Mouse (Mus musculus) forebrain, embryonic 11.5 days (tissue): Measurements from ENCODE around the gene Selenon. TPM values are rescaled to one million over a fixed set of nuclear protein-coding genes. Genes with fewer than 3 reads are reported as not detected.
A peak's percentile ranks its signal among the peaks of the same experiment; 100 is the strongest.

ENCODE experiments used
- ATAC-seq: fragments of 200-750 bp; cut with Nextera tagmentation; replicated peaks from 2 replicates; pipeline ENCODE4 v1.8.0; 2017; ENCODE audit warnings: moderate TSS enrichment; ENCODE audit not compliant: low FRiP score
- DNase-seq: peaks from one replicate; pipeline ENCODE4 v3.0.0-alpha.2; 2017; ENCODE audit warnings: low spot score
- H3K27ac ChIP-seq: fragments of 300-500 bp; sonication (generic); 2 replicates; pipeline ENCODE4 v1.5.1; 2014; ENCODE audit warnings: low read depth, low read length
- H3K27me3 ChIP-seq: fragments of 300-500 bp; sonication (generic); 2 replicates; pipeline ENCODE4 v1.6.1; 2014; ENCODE audit warnings: mild to moderate bottlenecking, low read length, mixed read lengths; ENCODE audit not compliant: control insufficient read depth, insufficient read depth
- H3K36me3 ChIP-seq: fragments of 300-500 bp; sonication (generic); 2 replicates; pipeline ENCODE4 v1.6.1; 2014; ENCODE audit warnings: mild to moderate bottlenecking, low read length, moderate library complexity, mixed read lengths; ENCODE audit not compliant: control insufficient read depth, insufficient read depth
- H3K4me1 ChIP-seq: fragments of 300-500 bp; sonication (generic); replicated peaks from 2 replicates; pipeline ENCODE4 v1.6.1; 2014; ENCODE audit warnings: low read length, mixed read lengths; ENCODE audit not compliant: control insufficient read depth, insufficient read depth
- H3K4me2 ChIP-seq: fragments of 300-500 bp; sonication (generic); 2 replicates; pipeline ENCODE4 v1.6.1; 2014; ENCODE audit warnings: low read depth, mild to moderate bottlenecking, low read length, moderate library complexity, mixed read lengths; ENCODE audit not compliant: severe bottlenecking
- H3K4me3 ChIP-seq: fragments of 300-500 bp; sonication (generic); 2 replicates; pipeline ENCODE4 v1.5.1; 2014; ENCODE audit warnings: low read depth, low read length
- H3K9ac ChIP-seq: fragments of 300-500 bp; sonication (generic); 2 replicates; pipeline ENCODE4 v1.6.1; 2014; ENCODE audit warnings: low read length
- H3K9me3 ChIP-seq: fragments of 300-500 bp; sonication (generic); 2 replicates; pipeline ENCODE4 v1.6.1; 2016; ENCODE audit warnings: low read length, mixed read lengths; ENCODE audit not compliant: control insufficient read depth
- WGBS: fragments of 180-500 bp; shearing (Covaris S2); extraction: QIAGEN DNeasy Blood & Tissue Kit; methylation state at CpG from one replicate; pipeline ENCODE4 v1.1.7; 2014; 5-methylcytosine and 5-hydroxymethylcytosine counted together
- polyA plus RNA-seq: library from polyadenylated mRNA; unstranded; fragments of >200 nt; fragmentation: Nextera tagmentation; extraction: Ambion mirVana; gene quantifications from 2 replicates; pipeline ENCODE4 v1.2.1, GENCODE M21; 2014

Selenon gene
- polyA plus RNA-seq, 1 experiment from 2014 or later = 38.5 TPM

DNA sequence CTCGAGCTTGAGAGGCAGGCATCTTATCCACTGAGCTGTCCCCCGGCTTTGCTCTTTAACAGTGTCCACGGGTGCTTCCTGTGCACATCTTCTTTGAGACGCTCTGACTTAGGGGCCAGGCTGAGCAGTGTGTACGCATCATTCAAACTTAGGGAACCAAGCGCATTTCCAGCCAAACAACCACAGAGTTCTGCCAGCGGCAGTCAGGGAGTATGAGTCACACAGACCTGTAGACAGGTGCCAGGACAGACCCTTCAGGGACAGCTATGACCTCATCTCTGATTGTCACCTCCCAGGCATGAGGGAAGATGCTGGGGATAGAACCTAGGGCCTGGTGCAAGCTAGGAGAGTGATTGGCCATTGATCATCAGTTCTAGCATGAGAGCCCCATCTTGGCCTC is 7.2 kb upstream of the Selenon start:
- Histone ChIP-seq H3K27ac (no peak overlapping the region), H3K36me3 (no peaks in the 10 kb centered on the region), H3K4me2 (no peak overlapping the region), H3K9ac (no peak overlapping the region), H3K4me3 (no peak overlapping the region), H3K27me3 (no peaks in the 10 kb centered on the region), H3K9me3 (no peaks in the 10 kb centered on the region), H3K4me1 (peaks cover 4% of the 10 kb centered on the region; the same call in 1 of the 2 replicates)
- DNase-seq = no peak
- no peak for ATAC-seq
- WGBS = 90% methylated on average over 7 of the region's 7 CpGs

- no peak overlapping the region for H3K9ac ChIP-seq
Observed at GRCm38 (mm10) chr4:134558570-134559113, 6.7 kb upstream of the Selenon start.

DNA sequence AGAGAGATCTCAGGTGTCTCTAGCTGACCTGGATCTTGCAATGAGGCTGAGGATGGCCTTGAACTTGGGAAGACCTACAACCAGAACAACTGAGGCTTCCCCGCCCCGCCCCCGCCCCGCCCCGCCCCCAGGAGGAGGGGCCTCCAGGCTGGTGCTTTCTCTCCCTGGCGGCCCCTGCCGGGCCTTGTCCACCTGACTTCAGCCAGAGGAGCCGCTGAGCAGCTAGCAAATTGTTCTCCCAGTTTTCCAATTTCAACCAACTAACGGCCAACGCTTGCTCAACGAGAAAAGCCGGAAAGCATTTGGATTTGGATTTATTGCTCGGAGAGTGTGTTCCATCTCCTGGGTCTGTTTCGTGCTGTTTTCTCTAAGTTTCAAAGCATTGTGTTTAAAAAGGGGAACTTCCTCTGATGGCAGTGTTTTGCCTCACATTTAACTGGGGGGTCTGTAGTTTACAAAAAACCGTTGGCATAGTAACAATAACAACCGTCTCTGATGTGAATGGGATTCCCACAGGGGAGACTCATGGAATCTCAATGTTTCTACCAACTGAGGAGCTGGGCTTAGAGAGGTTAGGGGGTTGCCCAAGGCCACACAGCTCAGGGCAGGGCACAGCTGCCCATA is 5.8 kb upstream of the Selenon start:
- no peak overlapping the region; the same call in 1 of the 2 replicates for H3K9ac ChIP-seq
- no peak overlapping the region for H3K4me3 ChIP-seq
- peak; percentile 68 for DNase-seq
- no peak overlapping the region for H3K4me2 ChIP-seq
- H3K36me3 ChIP-seq = no peaks in the 10 kb centered on the region
- no peak for ATAC-seq
- WGBS = 15% methylated on average over 16 of the region's 16 CpGs
- no peak overlapping the region for H3K27ac ChIP-seq
- peaks cover 4% of the 10 kb centered on the region; the same call in 1 of the 2 replicates for H3K4me1 ChIP-seq
- no peaks in the 10 kb centered on the region for H3K9me3 ChIP-seq
- no peaks in the 10 kb centered on the region for H3K27me3 ChIP-seq

More at GRCm38 (mm10) chr4:134558570-134559113, 6.7 kb upstream of the Selenon start:
- DNase-seq (no peak), ATAC-seq (no peak)
- Histone ChIP-seq H3K9me3 (no peaks in the 10 kb centered on the region), H3K4me3 (no peak overlapping the region), H3K4me2 (no peak overlapping the region), H3K4me1 (peaks cover 4% of the 10 kb centered on the region; the same call in 1 of the 2 replicates), H3K36me3 (no peaks in the 10 kb centered on the region), H3K27ac (no peak overlapping the region), H3K27me3 (no peaks in the 10 kb centered on the region)
- 64% methylated on average over 9 of the region's 9 CpGs for WGBS

DNA sequence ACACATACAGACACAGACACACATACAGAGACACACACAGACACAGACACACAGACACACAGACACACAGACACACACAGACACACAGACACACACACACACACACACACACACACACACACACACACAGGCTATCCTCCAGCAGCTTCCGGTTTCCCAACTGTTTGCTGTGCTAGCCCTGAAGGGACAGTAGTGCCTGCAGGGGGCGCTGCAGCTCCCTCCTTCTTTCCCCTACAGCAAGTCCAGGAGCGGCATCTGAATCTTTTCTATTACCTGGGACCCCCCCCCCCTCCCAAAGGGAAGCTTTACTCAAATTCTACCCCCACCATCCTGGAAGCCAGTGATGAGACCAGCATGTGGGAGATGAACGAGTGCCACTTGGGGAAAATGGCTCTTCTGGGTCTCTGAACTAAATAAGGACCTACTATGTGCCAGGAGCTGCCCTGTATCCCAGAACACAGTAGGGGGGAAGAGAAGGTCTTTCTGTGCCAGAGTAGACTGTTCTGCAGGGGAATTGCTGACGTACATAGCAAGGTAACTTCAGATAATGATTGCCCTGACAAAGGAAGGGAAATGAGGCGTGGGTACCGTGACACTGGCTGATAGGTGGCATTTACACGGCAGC is 4.1 kb upstream of the Selenon start:
- DNase-seq = peak; percentile 74
- no peak overlapping the region for H3K9ac ChIP-seq
- H3K27me3 ChIP-seq = no peaks in the 10 kb centered on the region
- no peaks in the 10 kb centered on the region for H3K9me3 ChIP-seq
- H3K4me2 ChIP-seq = no peak overlapping the region
- no peak for ATAC-seq
- no peaks in the 10 kb centered on the region for H3K36me3 ChIP-seq
- 69% methylated on average over 8 of the region's 8 CpGs for WGBS
- H3K4me1 ChIP-seq = peaks cover 8% of the 10 kb centered on the region
- no peak overlapping the region for H3K4me3 ChIP-seq
- H3K27ac ChIP-seq = no peak overlapping the region

GRCm38 (mm10) chr4:134553631-134554030 is 1.7 kb upstream of the Selenon start:
- 80% methylated on average over 1 of the region's 1 CpGs for WGBS
- Histone ChIP-seq H3K9ac (no peak overlapping the region), H3K4me2 (no peak overlapping the region), H3K4me1 (peaks cover 10% of the 10 kb centered on the region), H3K36me3 (peaks cover 9% of the 10 kb centered on the region), H3K4me3 (no peak overlapping the region), H3K9me3 (peaks cover 6% of the 10 kb centered on the region; the same call in 1 of the 2 replicates), H3K27ac (no peak overlapping the region), H3K27me3 (no peaks in the 10 kb centered on the region)
- no peak for ATAC-seq
- no peak for DNase-seq

DNA sequence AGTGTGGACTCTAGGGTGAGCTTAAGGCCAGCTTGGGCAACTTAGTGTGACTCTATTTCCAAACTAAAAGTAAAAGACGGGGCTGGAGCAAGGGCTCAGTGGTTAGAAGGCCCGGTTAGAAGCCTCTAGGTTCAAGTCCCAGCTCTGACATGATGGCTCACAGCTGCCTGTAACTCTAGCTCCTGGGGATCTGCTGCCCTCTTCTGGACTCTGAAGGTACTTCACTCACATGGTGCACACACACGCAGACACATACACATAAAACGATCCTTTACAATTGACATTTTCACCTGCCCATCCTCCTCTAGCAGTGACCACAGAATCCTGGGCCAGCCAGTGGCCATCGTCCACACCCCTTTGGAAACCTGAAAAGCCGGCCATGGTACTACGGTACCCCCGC is 2.1 kb downstream of the Selenon start:
- Histone ChIP-seq H3K9me3 (peaks cover 6% of the 10 kb centered on the region; the same call in 1 of the 2 replicates), H3K4me1 (peaks cover 8% of the 10 kb centered on the region), H3K36me3 (peaks cover 9% of the 10 kb centered on the region), H3K27me3 (no peaks in the 10 kb centered on the region), H3K4me2 (no peak overlapping the region), H3K9ac (no peak overlapping the region), H3K27ac (no peak overlapping the region), H3K4me3 (no peak overlapping the region)
- no peak for ATAC-seq
- WGBS = 99% methylated on average over 8 of the region's 8 CpGs
- DNase-seq = no peak

- no peak for DNase-seq
- Histone ChIP-seq H3K4me3 (no peak overlapping the region), H3K4me1 (peaks cover 8% of the 10 kb centered on the region), H3K36me3 (peaks cover 9% of the 10 kb centered on the region), H3K9me3 (peaks cover 6% of the 10 kb centered on the region; the same call in 1 of the 2 replicates), H3K27ac (no peak overlapping the region), H3K27me3 (no peaks in the 10 kb centered on the region), H3K9ac (no peak overlapping the region), H3K4me2 (no peak overlapping the region)
- 77% methylated on average over 18 of the region's 18 CpGs for WGBS
- ATAC-seq = no peak
Observed at GRCm38 (mm10) chr4:134548169-134548938, 3.6 kb downstream of the Selenon start.

GRCm38 (mm10) chr4:134546814-134547705 is 4.9 kb downstream of the Selenon start:
- H3K27ac ChIP-seq = no peak overlapping the region
- DNase-seq (no peak), ATAC-seq (no peak)
- WGBS = 74% methylated on average over 9 of the region's 9 CpGs
- peaks cover 6% of the 10 kb centered on the region; the same call in 1 of the 2 replicates for H3K9me3 ChIP-seq
- no peaks in the 10 kb centered on the region for H3K27me3 ChIP-seq
- peaks cover 8% of the 10 kb centered on the region; the same call in 1 of the 2 replicates for H3K4me1 ChIP-seq
- peaks cover 13% of the 10 kb centered on the region for H3K36me3 ChIP-seq
- no peak overlapping the region for H3K4me3 ChIP-seq
- no peak overlapping the region for H3K9ac ChIP-seq
- no peak overlapping the region for H3K4me2 ChIP-seq
